Mouse (Mus musculus): ENCODE measurements at regions not wholly inside any gene's neighbourhood (a gene's known extent, or its start where the extent isn't known, plus 50 kb on each side); places are given as distances from the start of the nearest gene placed in this dataset.

DNA sequence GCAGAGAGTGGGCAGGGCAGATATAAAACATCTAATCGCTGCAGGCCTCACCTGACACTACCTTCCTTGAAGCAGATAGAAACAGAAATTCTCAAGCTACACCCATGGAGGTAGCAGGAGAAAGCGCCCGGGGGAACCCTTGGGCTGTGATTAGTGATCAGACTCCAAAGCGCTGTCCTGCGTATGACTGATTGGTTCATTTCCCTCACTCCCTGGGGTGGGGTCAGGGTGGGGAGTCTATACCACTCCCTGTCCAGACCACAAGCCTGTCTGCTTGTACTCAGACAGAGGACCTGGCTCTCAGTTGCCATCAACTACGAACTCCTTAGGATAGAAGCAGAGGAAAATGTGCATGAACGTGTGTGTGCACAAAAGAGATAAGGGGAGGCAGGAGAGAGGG lies 77.7 kb downstream of the Gm826 start:
- DNase-seq, result no peak

DNA sequence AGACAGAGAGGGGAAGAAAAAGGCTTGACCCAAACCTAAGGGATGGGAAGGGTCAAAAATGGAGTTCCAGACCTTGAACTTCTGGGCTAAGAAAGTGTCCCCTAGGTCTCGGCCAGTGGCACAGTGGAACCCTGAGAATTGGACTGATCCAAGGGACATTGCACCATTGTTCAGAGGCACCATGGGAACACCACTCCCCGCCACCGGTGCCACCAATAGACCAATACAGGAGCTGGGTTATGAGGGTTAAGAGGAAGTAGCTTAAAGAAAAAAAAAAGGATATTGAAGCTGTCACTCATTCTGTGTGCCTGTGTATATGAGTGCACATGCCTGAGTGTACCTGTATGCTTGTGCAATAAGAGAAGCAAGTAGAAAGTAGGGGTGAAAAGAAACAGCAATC lies 83.7 kb downstream of the Gm826 start:
- DNase-seq, result no peak

DNA sequence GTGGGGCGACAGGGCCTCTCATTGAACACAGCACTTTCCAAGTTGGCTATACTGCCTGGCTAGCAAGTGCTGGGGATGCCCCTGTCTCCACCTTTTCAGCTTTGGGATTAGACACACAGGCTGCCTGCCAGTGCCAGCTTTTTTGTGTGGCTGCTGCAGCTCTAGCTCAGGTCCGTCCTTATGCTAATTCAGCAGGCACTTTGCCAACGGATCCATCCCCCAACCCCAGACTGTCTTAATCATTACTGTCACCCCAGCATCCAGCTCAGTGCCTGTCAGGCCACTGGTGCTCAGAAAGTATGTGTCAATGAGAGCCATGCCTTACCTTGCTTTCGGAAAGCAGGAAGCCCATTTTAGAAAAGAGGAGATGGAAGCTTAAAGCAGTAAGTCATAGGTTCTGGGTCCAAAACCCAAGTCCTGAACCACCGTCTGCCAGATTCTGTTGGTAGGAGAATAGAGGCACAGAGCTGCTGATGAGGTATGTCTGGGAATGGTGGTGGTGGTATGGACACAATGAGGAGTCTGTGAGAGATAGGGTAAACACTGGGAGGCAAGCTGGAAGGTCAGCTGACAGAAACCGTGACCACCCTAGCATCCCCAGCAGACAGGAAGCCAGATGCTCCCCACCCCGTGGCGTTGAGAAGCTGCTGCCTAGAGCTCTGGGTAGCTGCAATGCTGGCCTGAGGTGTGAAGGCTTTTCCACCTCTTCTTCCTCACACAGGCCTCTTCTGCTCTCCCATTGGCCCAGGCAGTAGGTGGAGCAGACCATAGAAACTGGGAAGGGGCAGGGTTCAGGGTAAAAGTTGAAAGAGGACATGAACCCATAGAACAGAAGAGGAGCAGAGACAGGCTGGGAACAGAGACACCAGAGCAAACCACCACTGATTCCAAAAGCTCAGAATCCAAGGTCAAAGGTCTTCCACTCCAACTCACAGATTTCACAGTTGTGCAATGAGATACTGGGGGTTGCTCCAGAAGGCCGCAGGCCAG lies 84.6 kb downstream of the Gm826 start:
- DNase-seq, result no peak

DNA sequence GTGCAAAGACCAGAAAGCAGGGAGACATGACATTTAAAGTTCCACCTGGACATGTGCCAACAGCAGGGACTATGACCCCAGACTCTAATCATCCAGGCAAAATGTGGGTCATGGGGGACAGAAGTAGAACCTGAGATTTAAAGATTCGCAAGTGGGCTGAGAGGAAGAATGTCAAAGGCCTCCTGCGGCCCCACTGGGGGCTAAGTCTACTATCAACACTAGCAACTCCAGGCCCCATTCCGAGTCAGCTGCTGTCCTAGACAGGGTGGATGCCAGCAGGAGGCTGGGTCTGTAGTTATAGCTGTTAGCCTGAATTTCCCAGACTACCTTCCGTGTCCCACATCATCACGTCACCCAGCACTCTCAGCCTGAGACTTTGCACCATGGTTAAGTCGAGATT lies 86.7 kb downstream of the Gm826 start:
- DNase-seq, result no peak

DNA sequence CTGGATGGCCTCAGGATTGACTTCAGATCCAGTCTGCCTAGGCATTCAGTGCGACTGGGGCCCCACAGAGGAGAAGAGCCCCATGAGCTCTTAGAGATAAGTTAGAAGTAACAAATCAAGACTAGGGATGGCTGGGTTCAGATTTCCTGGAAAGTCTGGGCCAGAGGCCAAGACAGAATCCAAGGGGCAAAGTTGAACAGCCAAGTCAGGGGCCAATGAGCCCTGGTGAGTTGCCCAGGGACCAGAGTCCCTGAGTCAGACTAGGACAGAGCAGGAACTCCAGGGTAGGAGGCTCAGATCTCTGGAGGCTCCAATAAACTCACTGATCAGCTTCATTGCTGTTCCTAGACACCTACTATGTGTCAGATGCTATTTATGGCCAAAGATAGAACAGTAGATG lies 87.6 kb downstream of the Gm826 start:
- peak; percentile 16 for DNase-seq

DNA sequence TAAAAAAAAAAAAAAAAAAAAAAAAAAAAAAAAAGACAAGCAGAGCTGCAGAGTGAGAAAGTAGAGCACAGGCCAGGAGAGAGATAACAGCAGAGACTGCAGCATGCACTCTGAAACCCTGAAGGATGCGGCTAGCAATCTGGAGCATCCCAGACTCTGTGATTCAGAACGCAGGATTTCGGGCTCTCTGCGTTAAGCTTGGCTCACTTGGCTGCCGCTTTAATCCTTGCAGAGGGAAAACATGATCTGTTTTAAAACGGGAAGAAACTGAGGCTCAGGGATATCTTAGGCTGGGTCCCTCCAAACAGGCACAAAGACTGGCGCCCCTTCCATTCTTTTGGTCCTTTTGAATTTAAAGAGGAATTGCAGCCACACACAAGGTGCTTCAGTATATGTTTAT lies 89.1 kb downstream of the Gm826 start:
- no peak for DNase-seq

DNA sequence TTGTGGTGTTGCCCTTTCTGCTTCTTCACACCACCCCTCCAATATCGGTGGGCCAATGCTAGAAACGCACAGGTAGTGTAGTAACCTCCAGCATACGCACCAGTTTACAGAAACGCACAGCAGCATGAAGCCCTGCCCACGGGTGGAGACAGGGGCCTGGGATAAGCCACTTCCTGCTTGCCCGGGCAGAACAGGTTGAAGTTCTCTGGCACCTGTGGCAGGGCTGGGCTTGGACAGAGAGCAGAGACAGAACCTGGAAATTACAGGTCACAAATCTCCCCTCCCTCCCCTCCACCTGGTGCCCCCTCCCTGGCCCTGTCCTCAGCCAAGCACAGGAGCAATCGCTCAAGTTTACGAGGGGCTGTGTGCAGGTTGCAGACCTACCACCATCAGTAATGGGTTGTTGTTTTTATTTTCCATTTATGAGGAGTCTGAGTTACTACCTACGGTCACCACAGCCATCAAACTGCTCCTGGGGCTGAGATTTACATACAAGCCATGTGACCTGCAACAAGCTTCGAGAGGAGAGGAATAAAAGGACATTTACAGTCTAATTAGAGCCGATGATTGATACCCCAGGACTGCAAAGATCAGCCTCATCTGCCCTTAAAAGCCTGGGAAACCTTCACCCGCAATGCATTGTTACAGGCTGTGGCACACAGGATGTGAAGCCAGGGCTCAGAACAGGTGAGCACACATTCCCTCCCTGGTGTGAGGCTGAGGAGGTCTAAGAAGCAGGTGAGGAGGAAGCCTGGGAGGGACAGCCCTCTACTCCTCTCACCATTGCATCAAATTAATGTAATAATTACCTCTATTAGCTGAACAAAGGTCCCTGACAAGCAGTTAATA lies 93.2 kb downstream of the Gm826 start:
- no peak for DNase-seq

DNA sequence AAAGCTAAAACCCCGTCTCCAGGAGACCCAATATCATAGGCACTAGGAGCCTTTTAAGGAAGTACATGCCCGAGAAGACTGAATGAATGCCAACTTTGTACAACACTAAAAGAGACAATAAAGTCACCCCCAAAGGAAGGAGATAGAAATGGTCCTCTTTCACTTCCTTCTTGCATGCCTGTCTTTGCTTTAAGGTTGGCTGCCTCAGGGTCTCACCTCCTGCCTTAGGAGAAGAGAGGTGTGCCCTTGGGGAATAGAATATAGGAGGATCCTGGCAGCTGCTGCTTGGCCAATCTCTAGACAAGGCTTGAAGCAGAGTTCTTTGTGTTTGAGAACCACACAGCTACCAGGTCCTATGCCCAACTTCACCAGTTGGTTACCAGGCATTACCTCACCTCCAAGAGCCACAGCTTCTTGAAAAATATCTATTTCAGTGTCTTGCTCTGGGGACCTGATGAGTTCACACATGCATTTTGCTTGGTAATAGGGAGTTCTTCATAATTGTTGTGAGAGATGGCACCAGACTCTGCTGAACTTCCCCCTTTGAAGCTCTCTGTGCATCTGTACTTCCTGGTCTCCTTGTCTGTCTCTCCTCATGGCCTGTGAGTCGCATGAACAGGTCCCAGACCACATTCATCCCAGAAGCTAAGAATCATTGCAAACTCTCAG lies 96.4 kb downstream of the Gm826 start:
- DNase-seq, result no peak

DNA sequence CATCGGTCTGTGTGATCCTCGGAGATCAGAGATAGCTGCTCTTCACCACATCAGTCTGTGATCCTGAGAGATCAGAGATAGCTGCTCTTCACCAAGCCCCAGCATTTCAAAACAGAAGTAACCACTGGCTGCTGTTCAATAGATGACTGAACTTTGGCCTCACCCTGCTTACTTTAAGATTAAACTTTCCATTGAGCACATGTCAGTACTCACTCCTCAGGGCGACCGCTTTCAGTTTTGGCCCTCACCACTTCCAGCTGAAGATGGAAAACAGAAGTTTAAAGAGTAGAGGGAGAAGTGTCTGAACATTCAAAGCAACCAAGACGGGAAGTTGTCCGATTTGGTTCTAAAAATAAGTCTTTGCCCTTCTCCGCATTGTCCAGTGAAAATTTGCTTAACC lies 97.2 kb downstream of the Gm826 start:
- no peak for DNase-seq

DNA sequence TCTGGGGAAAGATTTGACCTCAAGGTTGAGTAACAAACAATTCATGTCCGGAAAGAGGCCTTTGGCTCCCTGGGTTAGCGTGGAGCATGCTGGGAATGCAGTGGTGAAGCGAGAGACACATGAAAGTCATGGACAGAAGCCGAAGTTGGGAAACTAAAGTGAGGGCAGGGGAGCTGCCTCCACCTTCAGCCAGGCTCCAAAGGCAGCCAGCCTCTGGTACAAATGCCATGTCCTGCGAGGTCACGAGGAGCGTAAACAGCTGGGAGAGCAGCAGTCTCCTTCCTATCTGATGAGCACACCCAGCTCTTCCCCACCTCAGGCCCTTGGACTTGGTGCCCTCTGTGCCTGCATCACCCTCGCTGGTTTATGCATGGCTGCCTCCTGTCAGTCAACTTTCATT lies 103.2 kb downstream of the Gm826 start:
- DNase-seq, result peak; percentile 10

DNA sequence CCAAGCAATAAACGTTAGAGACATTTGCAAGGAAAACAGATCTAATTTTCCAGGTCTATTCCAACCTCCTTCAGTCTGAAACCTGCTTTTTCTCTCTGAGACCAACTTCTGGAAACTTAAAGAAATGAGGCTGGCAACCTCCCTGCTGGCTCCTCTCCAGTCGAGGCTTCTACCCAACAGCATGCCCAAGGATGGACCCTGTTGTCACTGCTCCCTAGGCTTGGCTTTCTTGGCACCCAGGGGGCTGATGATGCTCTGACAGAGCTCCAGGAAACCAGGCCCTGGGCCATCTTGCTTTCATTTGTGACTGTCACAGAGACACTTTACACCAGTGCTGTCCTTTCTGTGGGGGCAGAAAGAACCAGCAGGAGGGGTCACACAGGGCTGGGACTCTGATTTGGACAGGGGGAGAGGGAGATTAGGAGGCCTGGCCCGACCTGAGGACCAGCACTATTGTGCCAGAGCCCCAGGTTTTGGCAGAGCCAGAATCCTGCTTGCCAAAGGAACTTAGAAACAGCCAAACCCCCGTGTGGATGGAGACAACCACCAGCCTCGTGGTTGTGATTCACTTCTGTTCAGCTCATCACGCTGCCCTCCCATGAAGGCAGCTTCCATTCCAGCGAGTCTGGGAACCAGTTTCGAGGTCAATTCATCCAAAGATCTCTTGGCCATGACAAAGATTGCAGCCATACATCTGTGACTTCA lies 105.5 kb downstream of the Gm826 start:
- DNase-seq, result no peak

DNA sequence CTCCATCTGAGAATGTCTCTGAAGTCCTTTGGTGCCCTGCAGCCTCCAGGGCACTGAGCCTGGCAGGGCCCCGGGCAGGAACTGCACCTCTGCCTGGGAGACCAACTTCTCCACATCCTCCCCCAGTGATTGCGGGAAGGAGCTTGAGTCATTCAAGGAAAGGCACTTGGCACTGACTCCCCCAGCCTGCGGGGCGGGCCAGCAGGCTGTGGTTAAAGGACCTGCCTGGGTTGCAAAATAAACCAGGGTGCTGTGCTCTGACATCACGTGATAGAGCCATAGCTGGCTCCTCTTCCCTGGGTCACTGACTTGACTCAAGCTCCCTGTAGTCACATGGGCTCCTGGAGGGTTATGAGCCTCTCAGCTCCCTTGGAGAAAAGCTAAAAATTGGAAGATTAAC lies 108.5 kb downstream of the Gm826 start:
- DNase-seq, result peak; percentile 40

DNA sequence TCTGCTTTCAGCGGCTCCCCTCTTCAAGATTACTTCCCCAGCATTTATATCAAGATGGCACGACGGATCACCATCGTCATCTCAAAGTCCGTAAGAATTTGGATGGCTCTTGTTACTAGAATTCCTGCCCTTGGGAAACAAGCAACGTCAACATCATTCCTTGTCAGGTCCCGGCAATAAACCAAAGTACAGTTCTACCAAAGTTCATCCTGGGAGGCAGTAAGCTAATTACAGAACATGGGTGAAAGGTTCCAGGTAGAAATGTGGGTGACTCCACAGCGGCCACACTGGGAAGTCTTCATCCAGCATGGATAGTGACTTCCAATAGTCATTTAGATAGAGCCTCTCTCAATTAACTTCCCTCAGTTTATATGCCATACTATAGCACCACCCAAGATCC lies 110.6 kb downstream of the Gm826 start:
- no peak for DNase-seq

DNA sequence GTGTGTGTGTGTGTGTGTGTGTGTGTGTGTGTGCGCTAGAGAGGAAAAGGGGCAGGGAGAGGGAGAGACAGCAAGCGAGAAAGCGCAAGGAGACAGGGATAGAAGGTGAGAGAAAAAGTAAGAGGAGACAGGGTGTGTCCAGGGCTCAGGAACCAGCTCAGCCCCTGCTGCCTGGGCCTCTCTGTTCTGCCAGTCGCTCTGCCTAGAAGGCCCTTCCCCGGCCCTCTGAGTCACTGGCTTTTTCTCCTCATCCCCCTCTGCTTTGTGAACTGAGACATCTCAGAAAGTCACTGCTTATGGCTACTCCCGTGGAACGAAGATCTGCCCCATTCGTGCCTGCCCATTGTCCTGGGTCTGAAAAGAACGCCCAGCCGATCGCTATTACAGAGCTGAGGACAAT lies 112.2 kb downstream of the Gm826 start:
- no peak for DNase-seq

DNA sequence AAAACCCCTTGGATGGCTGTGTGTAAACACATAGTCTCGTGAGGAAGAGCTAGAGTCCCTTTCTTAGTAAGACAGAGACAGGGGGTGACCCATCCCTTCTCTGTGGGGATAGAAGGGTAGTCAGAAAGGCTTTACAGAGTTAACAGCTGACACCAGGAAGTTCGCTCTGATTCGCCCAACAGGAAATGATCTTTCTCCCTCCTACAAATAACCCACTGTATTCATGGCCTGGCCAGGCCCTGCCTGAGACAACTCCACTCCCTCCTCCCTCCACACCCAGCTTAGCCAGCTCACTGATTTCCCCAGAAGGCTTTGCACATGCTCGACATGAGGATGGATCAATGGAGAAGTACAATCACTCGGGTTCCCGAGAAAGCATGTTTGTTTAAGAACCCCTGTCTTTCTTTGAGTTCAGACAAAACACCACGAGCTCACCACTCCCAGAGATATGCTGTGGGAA lies 113.4 kb downstream of the Gm826 start:
- no peak for DNase-seq

DNA sequence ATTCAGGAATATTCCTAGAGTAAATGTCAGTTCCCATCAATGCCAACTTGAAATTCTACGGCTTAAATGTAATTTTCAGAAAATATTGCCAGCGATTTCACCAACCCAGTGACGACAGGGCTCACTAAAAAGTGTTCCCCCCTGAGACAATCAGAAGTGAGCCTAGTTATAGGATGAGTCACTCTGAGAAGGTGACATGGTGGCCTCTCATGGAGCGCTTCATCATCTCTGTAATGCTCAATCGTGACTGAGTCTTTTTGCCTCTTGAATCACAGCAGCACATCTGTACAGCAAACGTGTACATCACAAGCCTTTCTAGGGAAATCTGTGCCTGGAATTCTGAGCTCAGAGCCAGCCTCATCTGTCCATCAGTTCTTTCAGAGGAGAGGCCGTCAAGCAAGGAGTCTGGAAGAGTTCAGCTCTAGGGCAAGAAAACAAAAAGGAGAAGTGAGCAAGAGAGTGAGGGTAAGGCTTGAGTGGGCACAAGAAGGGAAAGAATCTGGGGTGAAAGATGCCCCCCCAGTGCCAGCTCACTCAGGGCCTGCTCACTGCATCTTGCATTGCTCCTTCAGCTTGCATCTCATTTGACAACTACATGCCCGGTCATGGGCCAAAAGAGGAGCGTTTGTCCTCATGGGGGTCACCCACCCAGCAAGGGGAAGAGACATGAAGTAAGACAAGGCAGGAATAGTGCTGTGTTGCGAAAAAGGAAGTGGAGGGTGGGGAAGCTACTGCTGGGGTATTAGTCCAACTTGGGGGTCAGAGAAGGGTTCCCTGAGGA lies 119.7 kb downstream of the Gm826 start:
- no peak for DNase-seq

DNA sequence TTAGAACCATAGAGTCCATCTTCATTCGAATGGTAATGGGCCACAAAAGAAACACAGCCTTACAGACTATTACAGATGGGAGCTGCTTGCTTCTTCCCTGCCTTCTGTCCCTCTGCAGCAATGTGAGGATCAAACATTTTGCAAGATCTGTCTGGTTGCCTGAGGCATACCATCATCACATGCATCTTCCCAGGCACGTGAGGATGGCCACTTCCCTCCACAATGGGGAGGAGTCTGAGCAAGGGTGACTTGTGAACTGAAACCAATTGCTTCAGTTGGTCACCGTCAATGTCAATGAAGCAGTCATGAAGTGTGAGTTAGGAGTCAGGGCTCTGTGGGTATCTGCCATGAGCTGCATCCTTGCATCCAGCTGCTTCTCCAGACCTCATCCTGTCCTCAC lies 123.5 kb downstream of the Gm826 start:
- DNase-seq, result no peak

DNA sequence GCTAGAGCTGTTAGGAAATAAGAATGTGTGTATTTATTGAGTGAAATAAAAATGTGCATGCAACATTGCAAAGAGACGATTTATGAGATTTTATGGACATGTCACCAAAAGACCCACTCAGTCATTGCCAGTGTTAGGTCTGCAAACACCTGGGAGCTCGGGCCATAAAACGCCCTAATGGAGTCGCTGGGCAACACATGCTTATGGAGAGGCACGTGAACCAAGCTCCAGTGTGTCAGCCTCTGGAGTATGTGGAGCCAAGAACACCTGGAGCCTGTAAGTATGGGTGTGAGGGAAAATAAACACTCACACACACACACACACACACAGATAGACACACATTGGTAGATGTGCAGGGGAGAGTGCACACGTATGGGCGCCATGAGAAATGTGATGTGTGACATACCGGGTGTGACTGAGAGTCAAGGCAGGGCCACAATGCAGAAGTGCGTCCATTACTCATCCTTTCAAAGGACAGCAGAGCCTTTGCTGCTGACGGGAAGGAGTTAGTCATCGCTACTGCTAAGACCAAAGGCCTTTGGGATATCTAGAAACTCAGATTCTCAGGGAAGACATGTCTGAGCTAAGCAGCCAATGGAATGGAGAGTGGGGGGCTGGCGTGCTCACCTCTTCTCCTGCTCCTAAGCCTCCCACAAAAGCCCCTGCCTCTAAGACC lies 124.2 kb downstream of the Gm826 start:
- DNase-seq, result no peak

DNA sequence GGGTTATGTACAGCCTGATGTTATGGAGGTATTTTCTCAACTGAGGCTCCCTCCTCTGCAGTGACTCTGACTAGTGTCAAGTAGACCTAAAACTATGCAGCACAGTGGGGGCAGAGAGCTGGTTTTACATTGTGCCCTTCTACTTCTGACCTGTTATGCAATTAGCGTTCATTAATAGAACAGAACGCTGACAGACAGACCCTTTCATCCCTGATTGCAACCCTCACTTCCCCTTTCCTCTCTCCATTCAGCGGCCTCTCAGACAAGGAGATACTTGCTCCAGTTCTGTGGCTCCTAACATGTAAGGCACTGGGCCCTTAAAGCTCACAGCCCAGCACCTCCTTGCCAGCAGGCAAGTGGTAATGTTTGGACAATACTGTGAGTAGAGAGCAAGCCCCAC lies 125.7 kb downstream of the Gm826 start:
- no peak for DNase-seq

DNA sequence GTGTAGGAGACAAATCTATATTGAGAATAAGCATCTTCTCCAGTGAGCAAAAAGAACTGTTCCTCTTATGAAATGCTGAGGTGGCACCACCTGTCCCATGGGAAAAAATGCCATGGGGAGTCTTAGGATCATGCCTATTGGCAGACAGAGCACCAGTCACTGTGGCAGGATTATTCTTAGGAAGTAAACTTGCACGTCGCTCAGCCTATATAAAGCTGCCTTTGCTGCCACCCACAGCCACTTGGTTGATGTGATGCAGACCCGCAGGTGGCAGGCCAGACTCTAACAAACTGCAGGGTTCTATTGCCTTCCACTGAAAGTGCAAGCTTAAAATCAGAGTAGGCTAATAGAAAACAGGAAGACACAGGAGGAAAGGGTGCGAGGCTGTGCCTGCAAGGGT lies 126.7 kb downstream of the Gm826 start:
- no peak for DNase-seq

DNA sequence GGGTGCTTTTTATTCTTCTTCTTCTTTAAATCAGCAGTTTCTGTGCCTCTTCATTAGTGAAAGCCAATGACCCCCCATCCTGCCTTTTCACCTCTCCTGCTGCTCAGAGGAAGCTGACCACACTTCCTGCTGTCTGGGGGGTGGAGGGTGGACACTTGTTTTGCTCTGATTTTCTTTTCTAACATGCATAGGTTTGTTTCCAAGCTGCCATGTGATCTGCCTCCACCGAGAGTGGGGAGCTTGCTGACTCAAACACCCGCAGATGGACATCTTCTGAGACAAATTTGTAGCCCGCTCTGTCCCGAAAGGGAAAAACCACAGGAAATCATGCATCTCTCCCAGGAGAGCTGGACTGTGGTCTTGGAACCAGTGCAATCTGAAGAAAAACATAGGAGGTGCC lies 141.3 kb downstream of the Gm826 start:
- DNase-seq, result peak; percentile 6
